Mouse (Mus musculus) layer of hippocampus, postnatal 25 days (tissue): Measurements from ENCODE around the gene Rufy4. TPM values are rescaled to one million over a fixed set of nuclear protein-coding genes. Genes with fewer than 3 reads are reported as not detected.

Experiments
- DNase-seq, 2 experiments: peaks; one replicate each; pipeline ENCODE4 v3.0.0; 2022; ENCODE audit warnings: mixed read lengths in 2 of 2, low spot score in 1 of 2; ENCODE audit errors: extremely low spot score in 1 of 2
- total RNA-seq, 2 experiments: library from RNA; stranded (reverse); gene quantifications; 2 replicates each; pipeline ENCODE4 v1.2.3; 2021

The Rufy4 gene
- total RNA-seq, 2 experiments from 2014 or later = not detected

GRCm38 (mm10) chr1:74196621-74197419 is 71.5 kb downstream of the Rufy4 start:
- no peak for DNase-seq

Other genes starting within 250 kb of the Rufy4 start
- gene Tns1, start 1.1 kb upstream of the Rufy4 start, total RNA-seq = 10 to 100 TPM; 29.6 to 41.9 TPM
- not detected for gene Cxcr2, start 28.4 kb downstream of the Rufy4 start, total RNA-seq
- gene Cxcr1, start 69.1 kb downstream of the Rufy4 start, total RNA-seq = not detected
- 100 to 1,000 TPM; 404 to 421 TPM for gene Arpc2, start 110.5 kb downstream of the Rufy4 start, total RNA-seq
- not detected for gene Gpbar1, start 153.0 kb downstream of the Rufy4 start, total RNA-seq
- 100 to 1,000 TPM; 143 to 156 TPM for gene Aamp, start 159.2 kb downstream of the Rufy4 start, total RNA-seq
- gene Pnkd, start 159.4 kb downstream of the Rufy4 start, total RNA-seq = 100 to 1,000 TPM; 192 to 193 TPM
- 10 to 100 TPM; 28.3 to 28.7 TPM for gene Tmbim1, start 180.1 kb downstream of the Rufy4 start, total RNA-seq
- gene Catip, start 236.6 kb downstream of the Rufy4 start, total RNA-seq = 1 to 10 TPM; 1.0 to 1.1 TPM
- gene Slc11a1, start 249.7 kb downstream of the Rufy4 start, total RNA-seq = 1 to 10 TPM; 1.7 to 4.2 TPM